Mouse (Mus musculus) bone marrow, adult 2 months (tissue): ENCODE data around the gene Tprkb.

Experiments
- CTCF ChIP-seq: fragments of 200-500 bp; IDR thresholded peaks from 2 replicates; pipeline ENCODE4 v1.5.1; 2011; ENCODE audit warnings: low read length, control low read depth; ENCODE audit not compliant: control insufficient read depth, insufficient read depth
- POLR2A ChIP-seq: fragments of 200-500 bp; IDR thresholded peaks from 2 replicates; pipeline ENCODE4 v1.6.1; 2011; ENCODE audit warnings: low read depth, mild to moderate bottlenecking, control low read depth, low read length, borderline replicate concordance; ENCODE audit not compliant: control insufficient read depth

DNA sequence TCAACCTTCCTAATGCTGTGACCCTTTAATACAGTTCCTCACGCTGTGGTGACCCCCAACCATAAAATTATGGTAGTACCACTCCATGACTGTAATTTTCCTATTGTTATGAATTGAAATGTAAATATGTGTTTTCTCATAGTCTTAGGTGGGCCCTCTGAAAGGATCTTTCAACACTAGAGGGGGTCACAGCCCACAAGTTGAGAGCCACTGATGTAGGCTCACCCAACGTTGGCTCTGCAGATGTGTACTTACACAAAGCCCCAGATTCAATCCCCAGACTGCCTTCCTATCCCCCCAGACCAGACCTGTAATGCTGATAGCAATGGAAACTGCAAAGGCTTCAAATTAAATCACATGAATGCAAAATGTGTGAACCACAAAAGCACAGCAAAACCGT lies 24.0 kb downstream of the Tprkb start:
- TF ChIP-seq POLR2A (no peak), CTCF (peak; percentile 17; the same call in 1 of the 2 replicates)
